Mouse (Mus musculus) forebrain, embryonic 13.5 days (tissue): Measurements from ENCODE around the gene Il4i1. TPM values are rescaled to one million over a fixed set of nuclear protein-coding genes. Genes with fewer than 3 reads are reported as not detected.
A peak's percentile ranks its signal among the peaks of the same experiment; 100 is the strongest.

Experiments
- ATAC-seq: fragments of 200-750 bp; cut with Nextera tagmentation; 2 replicates; pipeline ENCODE4 v1.8.0; 2017
- H3K27ac ChIP-seq: fragments of 300-500 bp; sonication (generic); 2 replicates; pipeline ENCODE4 v1.5.1; 2015; ENCODE audit warnings: inconsistent platforms, mild to moderate bottlenecking, moderate library complexity
- H3K27me3 ChIP-seq: fragments of 300-500 bp; sonication (generic); 2 replicates; pipeline ENCODE4 v1.6.1; 2015; ENCODE audit warnings: mild to moderate bottlenecking, inconsistent platforms
- H3K36me3 ChIP-seq: fragments of 300-500 bp; sonication (generic); 2 replicates; pipeline ENCODE4 v1.6.1; 2015; ENCODE audit warnings: mild to moderate bottlenecking, inconsistent platforms; ENCODE audit not compliant: poor library complexity, severe bottlenecking
- H3K4me1 ChIP-seq: fragments of 300-500 bp; sonication (generic); 2 replicates; pipeline ENCODE4 v1.6.1; 2015; ENCODE audit warnings: inconsistent platforms
- H3K4me2 ChIP-seq: fragments of 300-500 bp; sonication (generic); 2 replicates; pipeline ENCODE4 v1.6.1; 2015; ENCODE audit warnings: inconsistent platforms, mild to moderate bottlenecking, moderate library complexity
- H3K4me3 ChIP-seq: fragments of 300-500 bp; sonication (generic); 2 replicates; pipeline ENCODE4 v1.5.1; 2015; ENCODE audit warnings: mild to moderate bottlenecking, inconsistent platforms
- H3K9ac ChIP-seq: fragments of 300-500 bp; sonication (generic); 2 replicates; pipeline ENCODE4 v1.6.1; 2015; ENCODE audit warnings: mild to moderate bottlenecking, inconsistent platforms
- H3K9me3 ChIP-seq: fragments of 300-500 bp; sonication (generic); replicated peaks from 2 replicates; pipeline ENCODE4 v1.6.1; 2016; ENCODE audit warnings: inconsistent platforms
- WGBS: fragments of 180-500 bp; shearing (Covaris S2); methylation state at CpG from one replicate; pipeline ENCODE4 v1.1.7; 2015; 5-methylcytosine and 5-hydroxymethylcytosine counted together
- polyA plus RNA-seq: library from polyadenylated mRNA; unstranded; fragments of >200 nt; fragmentation: Nextera tagmentation; extraction: Ambion mirVana; gene quantifications from 2 replicates; pipeline ENCODE4 v1.2.1, GENCODE M21; 2015

The Il4i1 gene
- polyA plus RNA-seq, 1 experiment from 2014 or later, result 1.2 TPM

GRCm38 (mm10) chr7:44839491-44840191, 23.5 kb downstream of the Il4i1 start:
- Histone ChIP-seq H3K27me3 (peaks cover 35% of the 10 kb centered on the region), H3K4me1 (peaks cover 12% of the 10 kb centered on the region), H3K27ac (no peak overlapping the region), H3K9me3 (no peaks in the 10 kb centered on the region), H3K4me2 (peak overlapping the region; percentile 62), H3K36me3 (peaks cover 48% of the 10 kb centered on the region), H3K4me3 (peak overlapping the region; percentile 31), H3K9ac (peak overlapping the region; percentile 60)
- ATAC-seq, result peak; percentile 62
- WGBS, result 2% methylated on average over 52 of the region's 58 CpGs

GRCm38 (mm10) chr7:44840426-44840825, 24.2 kb downstream of the Il4i1 start:
- WGBS, result 55% methylated on average over 14 of the region's 14 CpGs
- Histone ChIP-seq H3K27me3 (peaks cover 35% of the 10 kb centered on the region), H3K4me2 (no peak overlapping the region), H3K36me3 (peaks cover 56% of the 10 kb centered on the region), H3K27ac (no peak overlapping the region), H3K4me3 (0 out of 2 replicates have a peak overlapping the region, but pooled peaks have one; percentile 31), H3K9ac (no peak overlapping the region), H3K9me3 (no peaks in the 10 kb centered on the region), H3K4me1 (peaks cover 12% of the 10 kb centered on the region)
- ATAC-seq, result no peak

- H3K4me3 ChIP-seq, result no peak overlapping the region
- H3K27me3 ChIP-seq, result peaks cover 35% of the 10 kb centered on the region
- H3K4me1 ChIP-seq, result peaks cover 12% of the 10 kb centered on the region
- no peak overlapping the region for H3K9ac ChIP-seq
- WGBS, result 94% methylated on average over 8 of the region's 8 CpGs
- no peak for ATAC-seq
- H3K9me3 ChIP-seq, result no peaks in the 10 kb centered on the region
- H3K27ac ChIP-seq, result no peak overlapping the region
- no peak overlapping the region for H3K4me2 ChIP-seq
- H3K36me3 ChIP-seq, result peaks cover 70% of the 10 kb centered on the region
These were observed 25.8 kb downstream of the Il4i1 start for GRCm38 (mm10) chr7:44841825-44842463.

- no peak overlapping the region for H3K27ac ChIP-seq
- peaks cover 68% of the 10 kb centered on the region for H3K36me3 ChIP-seq
- 93% methylated on average over 10 of the region's 10 CpGs for WGBS
- no peak overlapping the region for H3K4me3 ChIP-seq
- H3K4me2 ChIP-seq, result no peak overlapping the region
- no peaks in the 10 kb centered on the region for H3K9me3 ChIP-seq
- no peak overlapping the region for H3K9ac ChIP-seq
- H3K27me3 ChIP-seq, result peaks cover 16% of the 10 kb centered on the region
- peaks cover 13% of the 10 kb centered on the region for H3K4me1 ChIP-seq
- ATAC-seq, result no peak
These were observed 28.8 kb downstream of the Il4i1 start for GRCm38 (mm10) chr7:44845006-44845405.

GRCm38 (mm10) chr7:44846804-44847203, 30.6 kb downstream of the Il4i1 start:
- Histone ChIP-seq H3K4me1 (peaks cover 25% of the 10 kb centered on the region), H3K27ac (no peak overlapping the region), H3K9me3 (no peaks in the 10 kb centered on the region), H3K4me3 (no peak overlapping the region), H3K36me3 (peaks cover 54% of the 10 kb centered on the region), H3K9ac (0 out of 2 replicates have a peak overlapping the region, but pooled peaks have one; percentile 2), H3K4me2 (no peak overlapping the region), H3K27me3 (no peaks in the 10 kb centered on the region)
- WGBS, result 92% methylated on average over 7 of the region's 7 CpGs
- no peak for ATAC-seq

GRCm38 (mm10) chr7:44847772-44848171, 31.6 kb downstream of the Il4i1 start:
- Histone ChIP-seq H3K9ac (peak overlapping the region; percentile 65), H3K4me1 (peaks cover 31% of the 10 kb centered on the region), H3K4me3 (peak overlapping the region; percentile 81), H3K36me3 (peaks cover 49% of the 10 kb centered on the region), H3K9me3 (no peaks in the 10 kb centered on the region), H3K27ac (peak overlapping the region; percentile 98; the same call in 1 of the 2 replicates), H3K4me2 (peak overlapping the region; percentile 78), H3K27me3 (no peaks in the 10 kb centered on the region)
- ATAC-seq, result no peak
- 80% methylated on average over 5 of the region's 5 CpGs for WGBS

GRCm38 (mm10) chr7:44848561-44849415, 32.6 kb downstream of the Il4i1 start, which contains the start of the genes Akt1s1 and Tbc1d17:
Akt1s1 (plus strand) TSS chr7:44848991.
Tbc1d17 (minus strand) TSS chr7:44849079.
- peak within 1 kb of the TSS; percentile 98 for H3K27ac ChIP-seq
- peak within 1 kb of the TSS; percentile 81 for H3K4me3 ChIP-seq
- H3K4me1 ChIP-seq, result peaks cover 40% of the 10 kb centered on the region
- H3K4me2 ChIP-seq, result peak within 1 kb of the TSS; percentile 78
- no peaks in the 10 kb centered on the region for H3K9me3 ChIP-seq
- no peaks in the 10 kb centered on the region for H3K27me3 ChIP-seq
- ATAC-seq, result peak; percentile 89
- under 1% methylated on average over 54 of the region's 54 CpGs for WGBS
- H3K36me3 ChIP-seq, result peaks cover 45% of the 10 kb centered on the region
- H3K9ac ChIP-seq, result peak within 1 kb of the TSS; percentile 83

GRCm38 (mm10) chr7:44849416-44850111, 33.4 kb downstream of the Il4i1 start:
- under 1% methylated on average over 41 of the region's 41 CpGs for WGBS
- peaks cover 38% of the 10 kb centered on the region for H3K36me3 ChIP-seq
- ATAC-seq, result peak; percentile 77
- peak overlapping the region; percentile 78 for H3K4me2 ChIP-seq
- H3K27me3 ChIP-seq, result no peaks in the 10 kb centered on the region
- no peaks in the 10 kb centered on the region for H3K9me3 ChIP-seq
- H3K4me1 ChIP-seq, result peaks cover 48% of the 10 kb centered on the region
- peak overlapping the region; percentile 83 for H3K9ac ChIP-seq
- peak overlapping the region; percentile 81 for H3K4me3 ChIP-seq
- H3K27ac ChIP-seq, result peak overlapping the region; percentile 98

GRCm38 (mm10) chr7:44850146-44850545, 34.0 kb downstream of the Il4i1 start:
- peaks cover 54% of the 10 kb centered on the region for H3K4me1 ChIP-seq
- H3K27ac ChIP-seq, result peak overlapping the region; percentile 98
- under 1% methylated on average over 33 of the region's 33 CpGs for WGBS

GRCm38 (mm10) chr7:44850789-44851624, 34.8 kb downstream of the Il4i1 start:
- Histone ChIP-seq H3K9ac (peak overlapping the region; percentile 83), H3K27me3 (no peaks in the 10 kb centered on the region), H3K4me3 (peak overlapping the region; percentile 81), H3K27ac (peak overlapping the region; percentile 98; the same call in 1 of the 2 replicates), H3K9me3 (no peaks in the 10 kb centered on the region), H3K4me2 (peak overlapping the region; percentile 78), H3K36me3 (peaks cover 23% of the 10 kb centered on the region), H3K4me1 (peaks cover 59% of the 10 kb centered on the region)
- 82% methylated on average over 8 of the region's 8 CpGs for WGBS
- no peak for ATAC-seq

More at GRCm38 (mm10) chr7:44850146-44850545, 34.0 kb downstream of the Il4i1 start:
- peaks cover 32% of the 10 kb centered on the region for H3K36me3 ChIP-seq
- peak; percentile 36 for ATAC-seq
- H3K9me3 ChIP-seq, result no peaks in the 10 kb centered on the region
- H3K4me3 ChIP-seq, result peak overlapping the region; percentile 81
- peak overlapping the region; percentile 78 for H3K4me2 ChIP-seq
- H3K27me3 ChIP-seq, result no peaks in the 10 kb centered on the region
- H3K9ac ChIP-seq, result peak overlapping the region; percentile 83
